Mouse (Mus musculus) cerebellum, adult (tissue): Measurements from ENCODE around the gene Slc35a3.
"Not testable (repeated sequence)": the region's sequence is repeated elsewhere in the genome, so short reads cannot be mapped to it uniquely, and the experiment has no call there.

ENCODE experiments used
- ATAC-seq: cut with Nextera tagmentation; 2 replicates; pipeline ENCODE4 v1.9.2; 2017; ENCODE audit warnings: mild to moderate bottlenecking, moderate library complexity, mixed read lengths; ENCODE audit not compliant: insufficient number of reproducible peaks, low FRiP score, low TSS enrichment

The Slc35a3 gene

DNA sequence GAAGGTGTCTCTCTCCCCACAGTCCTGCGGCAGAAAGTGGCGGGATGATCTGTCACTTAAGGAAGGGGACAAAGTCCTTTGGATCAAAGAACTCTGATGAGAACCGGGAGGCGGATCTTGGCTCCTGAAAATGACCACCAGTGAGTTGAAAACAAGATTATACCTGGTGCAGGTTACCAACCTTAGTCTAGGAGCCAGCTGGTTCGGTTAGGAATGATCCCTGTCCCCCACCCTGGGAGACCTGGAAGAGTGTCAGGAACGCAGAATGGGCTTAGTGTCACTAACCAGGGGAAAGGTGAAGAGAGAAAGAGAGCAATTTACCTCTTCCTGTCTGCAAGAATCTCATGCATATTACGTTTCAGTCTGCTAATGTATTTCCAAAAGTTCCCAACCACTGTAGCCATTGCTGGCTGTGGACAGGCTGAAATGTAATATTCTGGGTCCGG is at the start of gene Slc35a3:
Slc35a3 (minus strand) TSS at position 396 of the 446 bp plus-strand sequence.
- peak; percentile 33; the same call in 1 of the 2 replicates for ATAC-seq

DNA sequence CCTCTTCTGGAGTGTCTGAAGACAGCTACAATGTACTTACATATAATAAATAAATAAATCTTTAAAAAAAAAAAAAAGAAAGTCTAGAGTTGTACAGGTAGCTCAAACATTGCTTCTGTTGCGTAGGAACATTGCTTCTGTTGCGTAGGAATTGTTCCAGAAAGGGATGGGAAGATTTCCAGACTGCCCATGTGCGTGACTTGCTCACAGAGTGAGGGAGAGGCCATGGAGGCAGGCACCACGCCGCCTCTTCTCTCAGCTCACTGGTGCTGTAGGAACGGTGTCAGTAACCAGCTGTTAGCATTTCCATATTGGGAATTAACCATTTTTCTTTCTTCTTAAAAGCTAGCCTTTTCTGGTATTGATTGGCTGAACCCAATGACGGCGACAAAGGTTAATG is 40.2 kb upstream of the Slc35a3 start:
- ATAC-seq, result no peak

DNA sequence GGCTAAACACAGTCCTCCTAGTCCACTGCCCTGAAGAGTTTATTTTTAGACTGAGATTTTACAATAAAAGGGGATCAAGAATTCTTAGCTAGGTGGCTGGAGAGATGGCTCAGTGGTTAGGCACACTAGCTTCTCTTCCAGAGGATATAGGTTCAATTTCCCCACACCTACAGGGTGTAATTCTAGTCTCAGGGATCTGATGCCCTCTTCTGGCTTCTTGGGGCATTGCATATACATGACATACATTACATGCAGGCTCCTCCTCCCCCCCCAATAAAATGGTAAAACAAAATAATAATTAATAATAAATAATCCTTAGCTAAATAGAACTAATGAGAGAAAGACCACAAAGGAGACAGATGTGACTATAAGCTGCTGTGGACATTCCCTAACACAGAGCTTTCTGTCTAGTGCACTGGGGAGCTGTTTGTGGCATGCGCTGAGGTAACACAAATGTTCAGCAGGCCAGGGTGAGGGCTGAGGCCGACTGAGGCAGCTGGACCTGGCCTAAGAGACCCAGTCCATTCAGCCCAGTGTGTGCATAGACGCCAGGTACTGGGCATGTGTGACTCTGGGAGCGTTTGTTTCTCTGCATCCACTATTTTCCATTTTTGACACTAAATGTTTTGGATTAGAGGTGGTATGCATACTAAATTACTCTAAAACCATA is 38.7 kb upstream of the Slc35a3 start:
- no peak; the same call in 1 of the 2 replicates for ATAC-seq

DNA sequence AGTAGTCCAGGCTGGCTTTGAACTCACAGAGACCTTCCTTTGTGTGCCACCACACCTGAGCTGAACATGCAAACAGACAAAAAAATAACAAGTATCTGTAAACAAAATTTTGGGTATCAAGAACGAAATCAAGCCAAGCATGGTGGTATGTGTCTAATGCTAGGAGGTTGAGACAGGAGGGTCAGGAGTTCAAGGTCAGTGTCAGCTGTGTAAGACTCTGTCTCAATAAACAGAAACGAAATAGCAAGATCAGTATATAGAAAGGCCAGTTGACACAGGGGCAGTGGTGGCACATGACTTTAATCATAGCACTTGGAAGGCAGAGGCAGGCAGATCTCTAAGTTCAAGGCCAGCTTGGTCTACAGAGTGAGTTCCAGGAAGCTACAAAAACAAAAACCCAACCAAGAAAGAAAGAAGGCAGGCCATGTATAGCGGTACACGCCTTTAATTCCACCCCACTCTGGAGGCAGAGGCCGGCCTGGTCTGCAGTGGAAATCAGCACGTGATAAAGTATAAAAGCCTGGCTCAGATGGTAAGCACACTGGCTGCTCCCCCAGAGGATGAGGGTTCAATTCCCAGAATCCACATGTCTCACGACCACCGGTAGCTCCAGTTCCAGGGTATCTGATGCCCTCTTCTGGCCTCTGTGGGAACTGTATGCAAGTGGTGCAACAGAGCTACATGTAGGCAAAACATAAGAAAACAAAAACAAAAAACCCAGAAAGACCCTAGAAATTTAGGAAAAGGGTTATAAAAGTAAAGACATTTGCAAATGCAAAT is 36.0 kb upstream of the Slc35a3 start:
- ATAC-seq, result no peak

DNA sequence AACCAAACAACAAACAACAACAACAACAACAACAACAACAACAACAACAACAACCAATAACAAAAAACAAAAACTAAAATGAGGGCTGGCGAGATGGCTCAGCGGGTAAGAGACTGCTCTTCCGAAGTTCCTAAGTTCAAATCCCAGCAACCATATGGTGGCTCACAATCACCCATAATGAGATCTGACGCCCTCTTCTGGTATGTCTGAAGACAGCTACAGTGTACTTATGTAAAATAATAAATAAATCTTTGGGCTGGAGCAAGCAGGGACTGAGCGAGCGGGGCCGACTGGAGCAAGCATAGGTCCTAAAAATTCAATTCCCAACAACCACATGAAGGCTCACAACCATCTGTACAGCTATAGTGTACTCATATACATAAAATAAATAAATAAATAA is 35.0 kb upstream of the Slc35a3 start:
- not testable (repeated sequence) for ATAC-seq

DNA sequence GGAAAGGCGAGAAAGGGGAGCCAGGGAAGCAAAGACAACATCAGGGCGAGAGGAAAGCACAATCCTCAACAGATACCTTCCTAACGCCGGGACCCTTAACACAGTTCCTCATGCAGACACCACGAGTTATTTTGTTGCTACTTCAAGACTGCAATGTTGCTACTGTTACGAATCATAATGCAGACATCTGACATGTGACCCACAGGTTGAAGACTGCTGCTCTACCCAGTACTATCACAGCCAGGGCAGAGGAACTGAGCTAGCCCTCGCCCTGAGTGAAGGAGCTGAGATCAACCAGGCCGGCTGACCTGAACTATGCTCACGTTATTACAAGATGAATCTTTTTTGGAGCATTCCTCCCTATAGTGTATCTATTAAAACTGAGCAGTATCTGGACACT is 28.3 kb upstream of the Slc35a3 start:
- no peak for ATAC-seq

DNA sequence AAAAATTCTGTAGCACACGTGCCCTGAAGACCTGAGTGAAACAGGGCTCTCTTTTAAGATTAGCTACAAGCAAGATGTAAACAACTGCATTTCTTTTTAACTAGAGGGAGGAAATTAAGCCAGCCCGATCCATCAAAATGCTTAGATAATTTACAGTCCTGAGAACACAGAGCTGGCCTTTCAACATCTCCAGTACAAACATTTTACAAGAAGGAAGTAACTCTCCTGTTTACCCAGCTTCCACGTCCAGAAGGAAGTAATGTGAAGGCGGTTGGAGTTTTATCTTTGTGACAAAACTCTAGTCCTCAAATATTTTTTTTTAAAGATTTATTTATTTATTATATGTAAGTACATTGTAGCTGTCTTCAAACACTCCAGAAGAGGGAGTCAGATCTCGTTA is 27.5 kb upstream of the Slc35a3 start:
- no peak for ATAC-seq

DNA sequence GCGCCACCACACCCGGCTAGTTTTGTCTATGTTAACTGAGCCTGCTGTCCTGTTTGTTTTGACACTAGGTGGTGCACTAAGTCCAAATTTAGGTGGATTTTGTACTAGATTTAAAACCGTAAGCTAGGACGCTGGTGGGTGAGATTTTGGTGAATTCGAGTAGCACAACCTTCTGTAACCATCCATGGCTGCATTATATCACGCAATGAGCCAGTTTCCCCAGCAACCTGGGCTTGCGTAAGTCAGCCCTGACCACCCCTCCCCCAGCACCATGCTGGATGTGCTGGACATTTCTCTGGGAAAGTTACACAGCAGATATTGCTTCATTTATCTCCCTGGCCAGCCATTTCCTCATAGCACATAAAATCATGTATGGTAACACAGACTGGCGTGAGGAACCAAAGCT is 24.7 kb upstream of the Slc35a3 start:
- ATAC-seq, result no peak

DNA sequence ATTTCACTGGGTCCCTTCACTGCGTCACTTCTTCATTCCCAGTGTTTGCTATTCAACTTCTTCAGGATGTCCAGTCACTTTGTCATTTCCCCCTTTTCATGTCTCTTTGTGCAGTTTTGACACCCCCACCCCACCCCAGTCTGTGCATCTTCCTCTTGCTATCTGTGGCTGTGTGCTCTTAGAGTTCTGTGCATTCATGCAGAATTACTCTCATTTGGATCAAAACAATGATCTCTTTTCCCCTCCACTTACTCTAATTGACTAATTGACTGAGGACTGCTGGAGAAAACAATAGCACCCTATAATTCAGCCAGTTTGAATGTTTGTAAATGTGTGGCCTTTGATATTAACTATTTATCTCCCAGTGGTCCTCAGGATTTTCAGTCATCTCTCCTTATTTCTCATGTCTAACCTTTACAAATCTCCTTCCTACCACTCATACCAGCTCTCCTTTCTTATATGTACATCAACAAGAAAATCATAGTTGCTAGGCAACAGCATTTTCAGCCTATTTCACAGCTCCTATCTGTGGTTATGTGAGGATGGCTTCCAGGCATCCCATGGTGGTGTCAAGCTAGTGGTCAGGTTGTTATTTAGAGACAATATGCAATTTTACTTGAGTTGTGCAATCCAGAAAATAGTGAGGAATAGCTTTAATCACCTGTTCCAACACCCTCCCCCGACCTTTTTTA is 17.0 kb upstream of the Slc35a3 start:
- ATAC-seq, result no peak

DNA sequence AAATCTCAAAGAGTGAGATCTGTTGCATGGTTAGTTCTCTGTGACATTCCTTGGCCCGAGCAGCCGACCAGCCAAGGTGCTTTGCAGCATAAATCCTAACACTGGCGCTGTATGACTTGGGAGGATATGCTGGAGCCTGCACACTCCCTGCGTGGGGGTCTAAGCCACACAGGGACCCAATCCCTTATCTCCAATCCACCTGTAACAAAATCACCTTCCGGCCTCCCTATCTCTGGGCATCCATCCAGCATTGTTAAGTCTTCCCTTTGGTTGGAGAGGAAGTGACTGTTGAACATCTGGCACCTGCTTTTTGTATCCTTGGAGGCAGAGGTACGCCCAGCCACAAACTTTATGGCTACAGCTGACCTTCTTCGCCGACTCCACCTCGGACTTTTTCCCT is 14.2 kb upstream of the Slc35a3 start:
- ATAC-seq, result no peak

DNA sequence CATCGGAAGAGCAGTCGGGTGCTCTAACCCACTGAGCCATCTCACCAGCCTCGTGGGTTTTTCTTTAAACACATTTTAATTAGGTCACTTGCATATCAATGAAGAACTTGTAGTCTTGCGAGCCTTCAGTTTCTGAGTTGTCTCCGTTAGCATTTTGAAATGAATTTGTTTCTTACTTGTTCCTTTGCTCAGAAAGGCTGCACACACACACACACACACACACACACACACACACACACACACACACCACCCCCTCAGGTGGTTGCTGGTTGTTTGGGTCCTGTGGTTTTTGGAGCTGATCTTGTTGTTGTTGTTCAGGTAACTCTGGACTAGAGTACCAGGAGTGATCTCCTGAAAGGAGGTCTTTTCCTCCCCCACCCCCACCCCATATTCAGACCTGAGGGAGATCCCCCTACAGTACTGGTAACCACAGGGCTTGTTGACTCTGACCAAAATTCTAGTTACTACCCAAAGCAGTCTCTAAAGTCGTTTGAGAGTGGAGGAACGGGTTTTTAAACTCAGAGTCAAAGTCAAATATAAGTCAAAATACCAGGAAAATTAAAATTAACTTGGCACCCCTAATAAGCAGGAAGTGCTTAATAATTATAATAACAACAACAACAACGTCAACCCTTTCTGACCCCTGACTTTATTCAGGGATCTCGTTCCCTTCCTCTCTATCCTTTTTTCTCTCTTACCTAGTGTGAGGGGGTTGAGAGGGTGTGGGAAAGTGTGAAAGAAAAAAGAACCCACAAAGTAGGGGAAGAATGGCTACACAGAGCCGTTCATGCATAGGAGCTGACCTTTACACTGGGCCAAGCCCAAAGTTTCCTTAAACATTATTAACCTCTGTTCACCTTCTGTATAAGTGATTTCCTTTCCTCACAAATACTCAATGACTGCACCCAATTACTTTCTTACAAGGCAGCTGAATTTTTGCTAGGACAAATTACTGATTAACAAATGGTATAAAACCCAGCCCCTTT is 11.2 kb upstream of the Slc35a3 start:
- no peak for ATAC-seq

DNA sequence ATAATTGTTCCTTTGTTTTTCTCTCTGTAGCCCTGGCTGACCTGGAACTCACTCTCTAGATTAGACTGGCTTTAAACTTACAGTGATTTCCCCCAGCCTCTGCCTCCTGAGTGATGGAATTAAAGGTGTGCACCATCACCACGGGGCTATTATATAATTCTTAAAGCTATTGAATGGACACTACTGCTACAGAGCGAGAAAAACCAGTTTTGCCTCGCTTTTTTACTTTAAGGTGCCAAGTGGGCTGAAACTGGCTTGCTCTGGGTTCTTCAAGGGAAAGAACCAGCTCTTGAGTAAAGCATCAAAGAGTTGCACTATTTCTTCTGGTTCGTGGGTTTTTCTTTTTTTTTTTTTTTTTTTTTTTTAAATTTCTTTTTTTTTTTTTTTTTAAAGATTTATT is 10.3 kb upstream of the Slc35a3 start:
- no peak for ATAC-seq

DNA sequence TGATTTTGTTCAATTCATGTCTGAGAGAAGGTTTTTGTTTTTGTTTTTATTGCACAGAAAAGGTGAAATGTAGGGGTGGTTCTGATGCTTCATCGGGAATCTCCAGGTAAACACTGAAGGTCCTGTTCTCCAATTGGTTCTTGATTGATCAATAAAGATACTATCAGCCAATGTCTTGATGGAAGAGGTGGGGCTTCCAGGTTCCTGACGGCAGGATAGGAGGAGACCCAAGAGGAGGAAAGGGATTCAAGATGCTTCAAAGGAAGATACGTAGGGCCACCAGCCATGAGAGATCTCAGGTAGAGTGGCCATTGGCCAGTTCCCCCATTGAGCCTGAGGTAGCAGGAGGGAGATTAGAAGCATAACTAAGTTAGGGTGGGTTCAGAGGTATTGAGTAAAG is 6.3 kb upstream of the Slc35a3 start:
- no peak for ATAC-seq

DNA sequence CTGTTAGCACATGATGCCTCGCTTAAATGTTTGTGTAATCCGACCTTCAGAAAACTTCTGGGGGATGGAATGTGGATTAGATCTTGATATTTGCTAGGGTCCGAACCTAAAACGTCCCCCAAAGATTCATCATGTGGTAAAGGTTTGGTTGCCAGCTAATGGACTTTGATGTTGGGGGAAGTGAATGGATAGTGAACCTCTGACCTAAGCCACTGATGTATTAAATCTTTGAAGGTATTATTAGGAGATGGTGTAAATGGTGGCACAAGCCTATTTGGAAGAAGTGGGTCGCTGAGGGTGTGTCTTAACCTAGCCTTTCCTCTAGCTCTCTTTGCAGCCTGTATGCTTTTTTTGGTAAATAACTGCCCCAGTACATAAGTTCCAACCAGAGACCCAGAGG is 400 bp upstream of the Slc35a3 start:
- ATAC-seq, result no peak

DNA sequence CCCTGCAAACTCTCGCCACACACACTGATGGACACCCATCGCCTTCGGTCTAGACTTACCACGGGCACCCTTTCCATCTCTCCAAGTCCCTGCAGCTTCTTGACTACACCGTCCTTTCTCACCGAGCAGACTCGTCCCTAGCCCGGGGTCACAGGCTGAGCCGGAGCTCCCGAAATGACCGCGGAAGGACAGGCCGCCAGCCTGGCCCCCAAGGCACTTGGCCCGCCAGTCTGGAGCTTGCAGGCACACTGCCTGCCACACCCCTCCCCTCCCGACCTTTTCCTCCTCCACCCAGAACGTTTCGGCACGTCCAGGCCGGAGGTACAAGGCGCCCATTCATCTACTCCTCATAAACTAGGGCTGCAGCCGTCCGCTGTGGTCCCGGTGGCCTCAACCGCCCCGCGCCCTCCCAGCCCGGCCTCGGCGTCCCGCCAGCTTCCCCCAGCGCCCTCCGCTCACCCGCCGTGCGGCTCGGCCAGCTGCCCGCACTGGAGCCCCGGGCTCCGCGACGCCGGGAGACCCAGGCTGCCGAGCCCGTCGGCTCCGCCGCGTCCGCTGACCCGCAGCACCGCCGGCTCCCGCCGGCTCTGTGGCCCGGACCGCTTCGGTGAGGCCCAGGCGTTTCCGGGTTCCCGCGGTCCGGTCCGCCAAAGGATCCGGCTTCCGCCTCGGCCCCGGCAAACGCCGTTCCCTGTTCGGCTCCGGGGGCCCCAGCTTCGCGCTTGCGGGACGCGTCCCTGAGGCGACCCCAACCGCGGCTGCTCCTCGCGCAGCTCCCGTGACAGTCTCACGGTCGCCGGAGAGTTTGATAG is 801 bp downstream of the Slc35a3 start:
- peak; percentile 91 for ATAC-seq

DNA sequence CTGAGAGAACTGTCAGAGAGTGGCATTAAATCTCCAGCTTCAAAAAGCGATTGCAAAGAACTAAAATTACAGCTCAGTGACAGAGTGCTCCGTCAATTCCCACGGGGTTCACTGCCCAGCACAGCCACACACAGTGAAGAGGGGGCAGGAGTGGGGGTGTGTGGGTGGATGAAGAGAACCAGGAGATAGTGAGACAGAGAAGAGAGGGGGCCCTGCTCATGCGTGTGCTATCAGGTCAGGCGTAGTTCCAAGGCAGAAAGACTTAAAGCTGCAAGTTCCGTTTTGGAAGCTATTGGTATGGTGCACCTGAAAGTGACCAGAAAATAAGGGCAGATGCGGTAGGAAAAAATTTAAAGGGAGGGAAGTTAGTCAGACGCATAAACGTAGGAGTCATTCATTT is 1.7 kb downstream of the Slc35a3 start:
- ATAC-seq, result no peak

DNA sequence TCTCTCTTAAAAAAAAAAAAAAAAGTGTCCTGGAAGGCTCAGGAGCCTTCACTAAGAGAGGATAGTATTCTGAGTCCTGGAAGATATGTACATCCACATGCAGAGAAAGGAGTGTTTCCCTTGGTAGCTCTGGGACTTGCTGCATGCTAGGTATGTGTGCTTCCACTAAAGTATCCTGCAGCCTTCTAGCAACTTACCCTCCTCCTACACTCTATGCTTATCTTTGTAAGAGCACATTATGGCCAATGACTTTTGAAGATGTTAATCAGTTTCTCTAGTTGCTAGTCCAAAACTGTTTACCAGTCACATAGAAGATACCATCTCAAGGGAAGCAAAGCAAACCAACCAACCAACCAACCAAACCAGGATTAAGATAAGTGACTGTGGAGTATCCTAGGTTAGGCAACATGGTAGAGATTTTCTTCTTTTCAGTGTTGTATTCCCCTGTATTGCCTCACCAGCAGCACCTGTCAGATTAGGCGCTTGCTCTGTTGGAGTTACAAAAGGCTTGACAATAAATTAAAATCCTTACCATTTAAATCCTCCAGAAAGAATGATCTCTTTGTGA is 6.9 kb downstream of the Slc35a3 start:
- no peak for ATAC-seq

DNA sequence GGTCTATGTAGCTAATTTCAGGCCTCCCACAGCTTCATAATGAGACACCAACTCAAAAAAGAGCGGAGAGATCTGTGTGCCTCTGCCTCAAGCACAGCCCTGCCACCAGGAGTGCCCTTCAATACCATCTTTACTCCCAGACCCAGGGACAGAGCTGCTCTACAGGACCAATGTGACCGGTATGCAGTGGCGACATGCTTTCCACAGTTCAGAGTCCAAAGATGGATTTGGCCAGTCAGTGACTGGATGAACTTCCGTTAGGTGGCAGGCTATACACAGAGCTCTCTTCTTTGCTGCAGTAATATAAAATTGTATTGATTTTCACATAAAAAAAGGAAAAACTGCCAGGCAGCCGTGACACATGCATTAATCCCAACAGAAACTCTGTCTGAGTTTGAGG is 8.8 kb downstream of the Slc35a3 start:
- no peak for ATAC-seq

DNA sequence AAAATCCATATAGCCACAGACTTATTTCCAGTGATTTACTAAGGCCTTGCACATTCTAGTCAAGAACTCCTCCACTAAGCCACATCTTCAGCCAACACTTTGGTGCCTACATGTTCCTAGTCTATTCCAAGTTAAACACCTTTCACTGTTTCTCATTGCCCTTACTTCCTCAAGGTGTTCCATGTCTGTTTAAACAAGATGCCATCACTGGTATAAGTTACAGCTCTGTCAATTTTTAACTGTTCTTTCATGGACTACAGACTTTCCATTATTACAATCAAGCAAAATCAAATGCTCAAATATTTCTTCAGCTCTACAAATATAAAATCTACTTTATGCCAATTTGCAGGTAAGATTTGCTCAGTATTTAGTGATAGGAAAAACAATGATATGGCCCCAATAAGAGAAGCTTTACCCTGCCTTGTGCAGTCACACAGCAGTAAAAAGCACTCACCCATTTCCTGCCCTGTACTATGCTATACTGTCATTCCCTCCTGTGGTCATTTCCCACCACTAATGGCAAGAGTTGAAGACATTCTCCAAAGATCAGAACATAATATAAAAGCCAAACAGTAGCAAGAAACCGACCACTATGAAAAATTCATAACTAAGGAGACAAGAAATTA is 9.9 kb downstream of the Slc35a3 start:
- no peak for ATAC-seq
